Mouse (Mus musculus) neural tube, embryonic 10.5 days (tissue): Measurements from ENCODE around the gene Grasp.

Source experiments
- DNase-seq: peaks from one replicate; pipeline ENCODE4 v3.0.0-alpha.2; 2017; ENCODE audit warnings: low spot score; ENCODE audit errors: extremely low spot score

Grasp gene

GRCm38 (mm10) chr15:101224006-101224906 lies at the start of gene Grasp:
Grasp (plus strand) TSS chr15:101224188.
- DNase-seq = peak; percentile 83

- no peak for DNase-seq
Observed at GRCm38 (mm10) chr15:101174294-101175130, 49.5 kb upstream of the Grasp start.

GRCm38 (mm10) chr15:101175131-101175460 lies 48.9 kb upstream of the Grasp start:
- DNase-seq = no peak

GRCm38 (mm10) chr15:101175613-101176283 lies 48.2 kb upstream of the Grasp start:
- no peak for DNase-seq

DNA sequence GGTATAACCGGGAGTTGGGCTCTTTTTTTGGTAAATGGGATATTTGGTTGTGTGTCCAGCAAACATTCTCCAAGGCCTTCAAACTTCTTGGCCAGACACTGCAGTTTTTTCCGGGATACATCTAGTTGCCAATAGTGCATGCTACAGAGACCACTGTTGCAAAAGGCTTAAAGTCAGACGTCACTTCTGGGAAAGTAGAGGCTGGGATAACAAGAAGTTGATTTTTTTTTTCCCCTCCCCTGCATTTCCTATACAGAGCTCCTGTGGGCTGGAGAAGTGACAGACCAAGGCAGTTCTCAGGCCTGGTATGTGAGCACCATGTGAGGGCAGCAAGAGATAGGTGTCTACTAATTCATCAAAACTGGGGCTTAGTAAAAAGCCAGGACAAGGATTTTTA lies 47.7 kb upstream of the Grasp start:
- DNase-seq = no peak

- no peak for DNase-seq
Observed at GRCm38 (mm10) chr15:101176795-101177691, 46.9 kb upstream of the Grasp start.

DNA sequence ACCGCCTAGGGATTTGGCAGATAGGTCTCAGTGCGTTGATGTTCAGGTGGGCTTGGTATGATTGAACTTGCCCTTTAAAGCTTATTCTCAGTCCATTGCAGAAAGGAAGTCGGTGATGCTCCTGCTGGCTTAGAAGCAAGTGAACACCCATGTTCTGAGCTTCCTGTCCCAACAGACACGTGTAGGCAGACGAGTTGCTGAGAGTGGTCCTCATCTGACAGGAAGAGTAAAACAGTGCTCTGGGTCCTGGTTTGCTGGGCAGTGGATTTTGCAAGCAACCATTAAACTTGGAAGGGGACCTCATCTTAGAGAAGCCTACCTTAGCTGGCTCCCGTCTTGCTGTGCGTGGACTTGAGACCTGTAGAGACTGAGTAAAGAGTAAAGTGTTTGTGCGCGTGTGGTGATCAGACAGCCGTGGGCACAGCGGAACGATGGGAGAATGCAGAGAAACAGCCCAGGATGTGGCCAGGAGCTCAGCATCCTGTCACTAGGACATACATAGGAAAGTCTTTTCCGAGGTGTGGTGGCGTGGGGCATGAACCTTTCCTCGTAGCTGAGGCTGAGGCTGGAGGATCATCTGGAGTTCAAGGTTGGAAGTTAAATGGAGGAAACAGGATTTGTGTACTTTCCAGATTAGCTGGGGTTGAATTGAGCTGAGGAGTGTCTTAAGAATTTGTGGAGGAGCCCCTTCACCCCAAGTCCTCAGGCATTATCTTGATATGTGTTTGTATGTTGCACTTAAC lies 43.5 kb upstream of the Grasp start:
- no peak for DNase-seq

DNA sequence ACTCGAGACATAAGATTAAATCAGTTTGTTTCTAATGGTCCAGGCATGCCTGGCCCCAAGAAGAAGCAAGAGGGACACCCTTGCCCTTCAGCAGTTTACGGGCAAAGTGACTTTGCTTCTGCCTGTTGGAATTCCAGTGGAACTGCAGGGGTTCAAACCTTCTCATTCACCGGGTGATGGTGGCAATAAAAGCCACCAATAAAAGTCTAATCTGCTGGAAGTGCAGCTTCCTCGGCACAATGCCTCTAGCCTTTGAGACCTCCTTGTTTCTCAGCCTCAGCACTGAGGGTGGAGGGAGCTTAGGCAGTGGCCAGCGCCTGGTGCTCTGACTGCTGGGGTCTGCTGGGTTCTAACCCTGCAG lies 42.9 kb upstream of the Grasp start:
- DNase-seq = no peak

DNA sequence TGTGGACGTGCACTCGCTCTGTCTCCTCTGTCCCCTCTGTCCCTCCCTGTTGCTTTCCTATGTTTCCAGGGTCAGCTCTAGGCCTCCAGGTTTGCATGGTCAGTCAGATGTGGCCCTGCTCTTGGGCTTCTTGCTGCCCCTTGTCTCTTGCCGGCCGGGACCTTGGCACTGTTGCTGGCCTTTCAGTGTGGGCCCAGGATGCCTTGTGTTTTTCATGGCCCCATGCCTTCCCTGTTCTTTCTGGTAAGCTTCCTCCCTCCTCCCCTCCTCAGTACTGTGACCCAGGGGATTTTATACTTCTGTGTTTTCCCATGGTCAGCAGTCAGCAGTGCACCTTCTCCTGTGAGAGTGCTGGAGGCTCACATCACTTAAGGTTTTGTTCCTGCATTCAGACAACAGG lies 42.5 kb upstream of the Grasp start:
- DNase-seq = no peak

DNA sequence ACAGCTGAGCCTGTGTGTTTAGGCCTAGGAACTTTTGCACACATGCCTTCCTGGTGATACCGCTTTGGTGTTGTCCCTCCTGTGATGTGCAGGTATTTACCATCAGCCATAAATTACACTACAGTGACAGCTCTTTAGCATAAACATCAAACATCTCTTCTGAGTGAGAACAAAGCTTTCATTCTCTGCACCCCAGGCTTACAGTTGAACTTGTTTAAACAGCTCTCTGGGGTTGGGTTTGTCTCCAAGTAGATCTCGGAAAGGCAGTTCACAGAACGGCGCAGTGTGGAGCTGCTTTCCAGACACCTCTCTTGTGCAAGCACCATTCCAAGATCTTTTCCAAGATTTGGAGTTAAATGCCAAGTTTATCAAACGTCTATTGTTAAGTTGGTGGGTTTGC lies 41.3 kb upstream of the Grasp start:
- DNase-seq = no peak

DNA sequence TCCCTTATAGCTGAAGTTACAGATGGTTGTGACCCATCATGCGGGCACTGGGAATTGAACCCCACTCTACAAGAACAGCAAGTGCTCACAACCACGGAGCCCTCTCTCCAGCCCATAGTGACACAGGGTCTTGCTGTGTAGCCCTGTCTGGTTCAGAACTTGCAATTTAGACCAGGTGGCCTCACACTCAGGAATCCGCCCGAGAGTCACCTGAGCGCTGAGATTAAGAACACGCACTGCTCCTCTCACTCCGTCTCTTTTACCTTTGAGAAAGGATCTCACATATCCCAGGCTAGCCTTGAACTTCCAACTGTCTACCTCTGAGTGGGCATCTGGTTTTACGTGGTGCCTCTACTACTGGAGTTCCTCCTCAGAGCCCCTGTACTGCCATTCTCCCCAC lies 39.7 kb upstream of the Grasp start:
- DNase-seq = no peak

GRCm38 (mm10) chr15:101185549-101185948 lies 38.4 kb upstream of the Grasp start:
- DNase-seq = no peak

- DNase-seq = no peak
Observed at GRCm38 (mm10) chr15:101187907-101188306, 36.1 kb upstream of the Grasp start.

DNA sequence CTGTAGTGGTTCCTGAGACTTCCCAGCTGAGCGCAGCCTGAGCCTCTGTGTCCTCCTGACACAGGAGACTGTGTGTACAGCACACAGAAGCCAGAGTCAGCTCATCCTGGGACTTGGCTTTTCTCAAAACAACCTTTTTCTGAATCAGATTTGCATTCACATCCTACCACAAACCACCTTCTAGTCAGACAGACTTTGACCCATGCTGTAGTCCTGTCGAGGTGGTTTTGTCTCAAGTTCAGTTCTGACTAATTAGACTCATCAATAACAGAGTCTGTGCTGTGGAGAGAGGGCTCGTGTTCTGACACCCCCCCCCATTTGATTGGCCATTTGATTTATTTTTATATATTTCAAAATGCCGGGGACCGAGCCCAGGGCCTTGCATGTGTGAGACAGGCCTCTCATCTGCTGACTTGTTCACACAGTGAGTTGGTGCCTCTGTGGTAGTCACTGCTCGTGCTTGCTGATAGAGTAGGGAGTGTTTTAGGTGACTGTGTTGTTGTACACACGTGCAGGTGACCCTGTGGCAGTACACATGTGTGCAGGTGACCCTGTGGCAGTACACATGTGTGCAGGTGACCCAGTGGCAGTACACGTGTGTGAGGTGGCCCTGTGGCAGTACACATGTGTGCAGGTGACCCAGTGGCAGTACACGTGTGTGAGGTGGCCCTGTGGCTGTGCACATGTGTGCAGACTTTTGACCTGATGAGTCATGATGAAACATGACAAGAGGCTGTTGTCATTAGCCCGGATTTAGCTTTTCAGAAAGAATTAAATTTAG lies 33.8 kb upstream of the Grasp start:
- no peak for DNase-seq

DNA sequence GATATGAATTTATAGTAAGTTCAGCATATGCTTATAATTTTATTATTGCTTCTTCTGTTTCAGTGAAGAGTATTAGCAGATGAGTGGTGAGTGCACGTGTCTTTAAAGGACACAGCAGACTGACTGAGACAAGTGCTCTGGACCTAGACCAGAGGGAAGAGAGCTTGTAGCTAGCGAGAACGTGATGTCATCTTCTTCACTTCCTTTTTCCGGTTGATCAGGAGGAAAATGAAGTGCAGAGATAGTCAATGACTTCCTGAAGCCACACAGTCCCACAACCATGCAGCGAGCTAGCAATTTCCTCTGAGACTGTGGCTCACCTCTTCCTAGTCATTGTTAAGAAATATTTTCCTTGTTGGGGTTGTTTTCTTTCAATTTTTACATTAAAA lies 33.2 kb upstream of the Grasp start:
- no peak for DNase-seq

DNA sequence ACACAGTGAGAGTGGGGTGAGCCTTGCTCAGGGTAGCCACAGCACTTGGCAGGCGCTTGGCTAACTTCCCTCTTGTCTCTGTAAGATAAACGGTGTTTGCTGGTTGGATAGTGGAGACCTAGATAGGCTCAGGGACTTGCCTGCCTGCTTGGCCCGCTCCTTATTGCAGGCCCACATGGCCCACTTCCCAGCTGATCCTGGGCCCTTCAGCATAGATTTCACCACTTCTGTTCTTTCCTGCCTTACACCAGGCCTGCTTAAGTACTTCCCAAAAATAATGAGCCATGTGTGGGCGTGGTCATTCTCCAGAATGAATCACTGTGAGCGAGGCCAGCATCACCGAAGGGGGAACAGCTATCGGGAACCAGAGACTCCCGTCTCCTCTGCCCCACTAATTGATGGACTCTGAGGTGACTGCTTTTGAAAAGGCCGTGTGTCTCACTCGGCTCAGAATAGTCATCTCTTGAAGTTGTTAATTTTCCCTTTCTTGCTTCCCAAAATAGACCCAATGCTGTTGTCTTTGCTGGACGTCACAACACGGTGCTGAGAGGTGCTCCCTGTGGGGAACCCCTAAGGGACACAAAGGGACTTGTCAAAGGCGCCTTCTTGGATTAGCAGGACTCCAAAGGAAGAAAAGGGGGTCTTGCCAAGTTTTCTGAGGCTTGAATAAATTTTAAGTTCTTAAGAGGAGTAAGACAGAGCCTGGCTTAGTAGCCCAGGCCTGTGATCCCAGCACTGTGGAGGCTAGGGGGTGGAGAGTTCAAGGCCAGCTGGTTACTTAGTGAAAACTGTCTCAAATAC lies 32.3 kb upstream of the Grasp start:
- no peak for DNase-seq

DNA sequence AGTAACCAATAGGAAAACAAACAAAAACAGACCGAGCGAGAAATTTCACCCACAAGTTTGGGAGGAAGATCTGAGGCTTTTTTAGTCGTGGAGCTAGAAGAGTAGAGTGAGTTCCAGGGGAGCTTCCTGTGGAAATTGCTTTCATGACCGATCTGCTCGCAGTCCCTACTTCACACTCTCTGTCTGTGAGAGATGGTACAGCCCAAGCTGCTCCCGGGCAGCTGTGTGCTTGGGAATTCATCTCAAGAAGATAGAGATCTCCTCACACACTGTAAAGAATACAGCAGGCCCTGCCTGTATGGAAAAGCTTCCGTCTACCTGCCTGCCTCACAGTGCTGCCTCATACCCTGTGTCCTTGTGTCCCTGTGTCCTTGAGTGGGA lies 31.7 kb upstream of the Grasp start:
- no peak for DNase-seq

DNA sequence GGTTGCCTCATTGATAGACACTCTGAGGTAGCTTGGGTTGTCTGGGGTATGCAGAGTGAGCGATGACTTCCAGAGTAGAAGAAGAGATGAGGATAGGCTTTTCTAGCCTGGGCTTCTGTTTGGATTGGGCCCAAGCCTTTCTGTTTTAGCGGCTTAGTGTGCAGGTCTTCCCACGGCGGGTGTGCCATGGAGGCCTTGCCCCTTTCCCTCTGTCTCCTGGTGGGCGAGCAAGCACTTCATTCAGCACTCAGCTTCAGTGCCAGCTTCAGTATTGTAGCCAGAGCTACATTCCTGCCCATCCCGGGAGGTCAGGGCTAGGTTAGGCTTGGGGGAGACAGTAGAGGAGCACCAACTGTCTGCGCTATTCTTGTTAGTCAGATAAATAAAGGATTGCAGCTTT lies 31.3 kb upstream of the Grasp start:
- no peak for DNase-seq

GRCm38 (mm10) chr15:101193971-101194370 lies 30.0 kb upstream of the Grasp start:
- DNase-seq = no peak
